Mouse (Mus musculus): ENCODE results near the gene Sptlc2. TPM values are rescaled to one million over a fixed set of nuclear protein-coding genes. Genes with fewer than 3 reads are reported as not detected.

Gene Sptlc2
- polyA plus RNA-seq, 1 experiment from 2014 or later, result 73.3 TPM

GRCm38 (mm10) chr12:87365676-87366075 is 22.5 kb downstream of the Sptlc2 start:
- no peak overlapping the region for H3K27ac ChIP-seq (replicated peaks; ENCODE audit: low read depth, low read length)
- no peak for ATAC-seq (ENCODE audit: low read depth)
- no peaks in the 10 kb centered on the region for H3K27me3 ChIP-seq (replicated peaks; ENCODE audit: control insufficient read depth, insufficient read depth, low read length)
- WGBS, result 81% methylated on average over 9 of the region's 9 CpGs
- no peaks in the 10 kb centered on the region for H3K9me3 ChIP-seq (ENCODE audit: control insufficient read depth, low read length)
- no peak overlapping the region for H3K9ac ChIP-seq (ENCODE audit: low read depth, low read length)
- H3K4me3 ChIP-seq (ENCODE audit: low read depth, low read length), result no peak overlapping the region
- H3K36me3 ChIP-seq (ENCODE audit: control insufficient read depth, insufficient read depth, low read length), result peaks cover 21% of the 10 kb centered on the region
- no peak overlapping the region for H3K4me2 ChIP-seq (ENCODE audit: low read depth, low read length)
- no peaks in the 10 kb centered on the region for H3K4me1 ChIP-seq (ENCODE audit: control insufficient read depth, insufficient read depth, low read length)
- no peak for DNase-seq (ENCODE audit: low spot score)

- Histone ChIP-seq H3K36me3 (ENCODE audit: control insufficient read depth, insufficient read depth, low read length) (peaks cover 13% of the 10 kb centered on the region; the same call in 1 of the 2 replicates), H3K4me1 (ENCODE audit: control insufficient read depth, insufficient read depth, low read length) (no peaks in the 10 kb centered on the region)
These were observed 26.0 kb downstream of the Sptlc2 start for GRCm38 (mm10) chr12:87362111-87362510.

GRCm38 (mm10) chr12:87348029-87348428 is 40.1 kb downstream of the Sptlc2 start:
- Histone ChIP-seq H3K4me3 (ENCODE audit: low read depth, low read length) (no peak overlapping the region), H3K27me3 (replicated peaks; ENCODE audit: control insufficient read depth, insufficient read depth, low read length) (no peaks in the 10 kb centered on the region), H3K9ac (ENCODE audit: low read depth, low read length) (no peak overlapping the region), H3K9me3 (ENCODE audit: control insufficient read depth, low read length) (no peaks in the 10 kb centered on the region), H3K4me2 (ENCODE audit: low read depth, low read length) (no peak overlapping the region), H3K27ac (replicated peaks; ENCODE audit: low read depth, low read length) (no peak overlapping the region), H3K4me1 (ENCODE audit: control insufficient read depth, insufficient read depth, low read length) (no peaks in the 10 kb centered on the region), H3K36me3 (ENCODE audit: control insufficient read depth, insufficient read depth, low read length) (peaks cover 32% of the 10 kb centered on the region; the same call in 1 of the 2 replicates)
- 76% methylated on average over 2 of the region's 2 CpGs for WGBS
- ATAC-seq (ENCODE audit: low read depth) (no peak), DNase-seq (ENCODE audit: low spot score) (no peak)

More at GRCm38 (mm10) chr12:87362111-87362510, 26.0 kb downstream of the Sptlc2 start:
- DNase-seq (ENCODE audit: low spot score), result no peak
- Histone ChIP-seq H3K27ac (replicated peaks; ENCODE audit: low read depth, low read length) (no peak overlapping the region), H3K9ac (ENCODE audit: low read depth, low read length) (no peak overlapping the region), H3K9me3 (ENCODE audit: control insufficient read depth, low read length) (no peaks in the 10 kb centered on the region), H3K27me3 (replicated peaks; ENCODE audit: control insufficient read depth, insufficient read depth, low read length) (no peaks in the 10 kb centered on the region), H3K4me2 (ENCODE audit: low read depth, low read length) (no peak overlapping the region), H3K4me3 (ENCODE audit: low read depth, low read length) (no peak overlapping the region)
- 84% methylated on average over 3 of the region's 3 CpGs for WGBS
- ATAC-seq (ENCODE audit: low read depth), result no peak

DNA sequence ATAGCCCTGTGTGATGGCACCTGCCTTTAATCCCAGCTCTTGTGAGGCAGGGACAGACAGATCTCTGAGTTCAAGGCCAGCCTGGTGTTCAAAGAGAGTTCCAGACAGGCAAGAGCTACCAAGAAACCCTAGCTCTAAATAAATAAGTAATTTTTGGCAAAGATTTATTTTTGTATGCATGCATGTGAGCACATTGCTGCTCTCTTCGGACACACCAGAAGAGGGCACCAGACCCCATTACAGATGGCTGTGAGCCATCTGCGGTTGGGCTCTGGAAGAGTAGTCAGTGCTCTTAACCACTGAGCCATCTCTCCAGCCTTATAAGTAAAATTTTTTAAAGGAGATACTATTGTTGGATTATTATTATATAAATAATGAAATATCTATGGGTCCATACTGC is 40.6 kb downstream of the Sptlc2 start:
- peaks cover 32% of the 10 kb centered on the region; the same call in 1 of the 2 replicates for H3K36me3 ChIP-seq (ENCODE audit: control insufficient read depth, insufficient read depth, low read length)
- no peak for DNase-seq (ENCODE audit: low spot score)
- 92% methylated on average over 2 of the region's 2 CpGs for WGBS
- H3K4me1 ChIP-seq (ENCODE audit: control insufficient read depth, insufficient read depth, low read length), result no peaks in the 10 kb centered on the region
- no peaks in the 10 kb centered on the region for H3K27me3 ChIP-seq (replicated peaks; ENCODE audit: control insufficient read depth, insufficient read depth, low read length)
- no peak overlapping the region for H3K4me2 ChIP-seq (ENCODE audit: low read depth, low read length)
- H3K9me3 ChIP-seq (ENCODE audit: control insufficient read depth, low read length), result no peaks in the 10 kb centered on the region
- H3K4me3 ChIP-seq (ENCODE audit: low read depth, low read length), result no peak overlapping the region
- H3K9ac ChIP-seq (ENCODE audit: low read depth, low read length), result no peak overlapping the region
- ATAC-seq (ENCODE audit: low read depth), result no peak
- H3K27ac ChIP-seq (replicated peaks; ENCODE audit: low read depth, low read length), result no peak overlapping the region

DNA sequence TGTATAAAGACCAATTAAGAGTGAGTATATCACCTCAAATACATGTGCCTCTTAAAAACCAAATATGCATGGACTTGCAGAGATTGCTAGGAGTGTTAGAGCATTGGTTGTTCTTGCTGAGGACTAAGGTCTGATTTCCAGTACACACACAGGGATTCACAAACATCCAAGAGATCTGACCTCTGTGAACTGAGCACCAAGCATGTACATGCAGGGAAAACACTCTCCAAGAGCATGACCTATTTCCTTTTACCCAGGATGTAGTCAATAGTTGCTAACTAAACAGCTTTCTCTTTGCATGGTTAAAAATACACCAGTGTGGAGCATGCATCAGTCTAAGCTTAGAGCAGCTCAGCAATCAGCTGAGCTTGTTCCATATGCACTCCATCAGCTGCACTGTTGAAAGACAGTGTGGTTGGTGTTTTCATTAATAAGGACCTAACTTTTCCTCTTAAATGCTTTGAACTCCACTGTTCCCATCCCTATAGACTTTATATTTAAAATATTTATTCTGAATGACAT is 45.0 kb downstream of the Sptlc2 start:
- H3K9me3 ChIP-seq (ENCODE audit: control insufficient read depth, low read length), result no peaks in the 10 kb centered on the region
- H3K36me3 ChIP-seq (ENCODE audit: control insufficient read depth, insufficient read depth, low read length), result peaks cover 38% of the 10 kb centered on the region; the same call in 1 of the 2 replicates
- H3K9ac ChIP-seq (ENCODE audit: low read depth, low read length), result no peak overlapping the region
- no peak overlapping the region for H3K4me2 ChIP-seq (ENCODE audit: low read depth, low read length)
- H3K4me3 ChIP-seq (ENCODE audit: low read depth, low read length), result no peak overlapping the region
- DNase-seq (ENCODE audit: low spot score), result no peak
- no peaks in the 10 kb centered on the region for H3K4me1 ChIP-seq (ENCODE audit: control insufficient read depth, insufficient read depth, low read length)
- ATAC-seq (ENCODE audit: low read depth), result no peak
- H3K27me3 ChIP-seq (replicated peaks; ENCODE audit: control insufficient read depth, insufficient read depth, low read length), result no peaks in the 10 kb centered on the region
- H3K27ac ChIP-seq (replicated peaks; ENCODE audit: low read depth, low read length), result no peak overlapping the region

DNA sequence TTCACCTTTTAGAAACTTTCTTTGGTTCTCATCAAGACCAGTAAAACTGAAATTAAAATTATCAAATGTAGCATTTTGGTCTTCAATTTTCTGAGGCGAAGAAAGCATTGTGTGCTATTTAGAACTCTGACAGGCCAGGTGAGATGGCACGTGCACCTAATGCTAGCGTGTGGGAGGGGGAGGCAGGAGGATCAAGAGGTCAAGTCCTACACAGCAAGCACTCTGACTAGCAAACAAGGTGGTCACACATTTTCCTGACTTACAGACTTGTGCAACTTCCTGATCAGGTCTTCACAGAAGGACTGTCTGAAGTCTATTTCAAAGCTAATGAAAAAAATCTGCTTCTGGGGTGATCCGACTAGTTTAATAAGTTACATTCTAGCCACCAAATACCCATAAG is 50.1 kb downstream of the Sptlc2 start:
- no peak for ATAC-seq (ENCODE audit: low read depth)
- no peaks in the 10 kb centered on the region for H3K9me3 ChIP-seq (ENCODE audit: control insufficient read depth, low read length)
- no peaks in the 10 kb centered on the region for H3K4me1 ChIP-seq (ENCODE audit: control insufficient read depth, insufficient read depth, low read length)
- H3K36me3 ChIP-seq (ENCODE audit: control insufficient read depth, insufficient read depth, low read length), result peaks cover 13% of the 10 kb centered on the region; the same call in 1 of the 2 replicates
- WGBS, result 79% methylated on average over 4 of the region's 4 CpGs
- no peak overlapping the region for H3K9ac ChIP-seq (ENCODE audit: low read depth, low read length)
- H3K27me3 ChIP-seq (replicated peaks; ENCODE audit: control insufficient read depth, insufficient read depth, low read length), result no peaks in the 10 kb centered on the region
- no peak overlapping the region for H3K27ac ChIP-seq (replicated peaks; ENCODE audit: low read depth, low read length)
- no peak overlapping the region for H3K4me2 ChIP-seq (ENCODE audit: low read depth, low read length)
- DNase-seq (ENCODE audit: low spot score), result no peak
- no peak overlapping the region for H3K4me3 ChIP-seq (ENCODE audit: low read depth, low read length)

GRCm38 (mm10) chr12:87334886-87335285 is 53.3 kb downstream of the Sptlc2 start:
- no peak overlapping the region for H3K9ac ChIP-seq (ENCODE audit: low read depth, low read length)
- no peaks in the 10 kb centered on the region for H3K4me1 ChIP-seq (ENCODE audit: control insufficient read depth, insufficient read depth, low read length)
- H3K4me3 ChIP-seq (ENCODE audit: low read depth, low read length), result no peak overlapping the region
- no peak overlapping the region for H3K4me2 ChIP-seq (ENCODE audit: low read depth, low read length)
- H3K27me3 ChIP-seq (replicated peaks; ENCODE audit: control insufficient read depth, insufficient read depth, low read length), result no peaks in the 10 kb centered on the region
- no peak overlapping the region for H3K27ac ChIP-seq (replicated peaks; ENCODE audit: low read depth, low read length)
- DNase-seq (ENCODE audit: low spot score), result peak; percentile 26
- no peak for ATAC-seq (ENCODE audit: low read depth)
- H3K9me3 ChIP-seq (ENCODE audit: control insufficient read depth, low read length), result no peaks in the 10 kb centered on the region
- H3K36me3 ChIP-seq (ENCODE audit: control insufficient read depth, insufficient read depth, low read length), result peaks cover 9% of the 10 kb centered on the region; the same call in 1 of the 2 replicates
- 29% methylated on average over 2 of the region's 2 CpGs for WGBS

GRCm38 (mm10) chr12:87333794-87334193 is 54.4 kb downstream of the Sptlc2 start:
- DNase-seq (ENCODE audit: low spot score), result no peak
- 0 out of 2 replicates have a peak, but pooled peaks cover 6% of the 10 kb centered on the region for H3K36me3 ChIP-seq (ENCODE audit: control insufficient read depth, insufficient read depth, low read length)
- ATAC-seq (ENCODE audit: low read depth), result no peak
- no peak overlapping the region for H3K4me3 ChIP-seq (ENCODE audit: low read depth, low read length)
- no peak overlapping the region for H3K4me2 ChIP-seq (ENCODE audit: low read depth, low read length)
- H3K9ac ChIP-seq (ENCODE audit: low read depth, low read length), result no peak overlapping the region
- H3K27me3 ChIP-seq (replicated peaks; ENCODE audit: control insufficient read depth, insufficient read depth, low read length), result no peaks in the 10 kb centered on the region
- no peaks in the 10 kb centered on the region for H3K9me3 ChIP-seq (ENCODE audit: control insufficient read depth, low read length)
- no peak overlapping the region for H3K27ac ChIP-seq (replicated peaks; ENCODE audit: low read depth, low read length)
- no peaks in the 10 kb centered on the region for H3K4me1 ChIP-seq (ENCODE audit: control insufficient read depth, insufficient read depth, low read length)

DNA sequence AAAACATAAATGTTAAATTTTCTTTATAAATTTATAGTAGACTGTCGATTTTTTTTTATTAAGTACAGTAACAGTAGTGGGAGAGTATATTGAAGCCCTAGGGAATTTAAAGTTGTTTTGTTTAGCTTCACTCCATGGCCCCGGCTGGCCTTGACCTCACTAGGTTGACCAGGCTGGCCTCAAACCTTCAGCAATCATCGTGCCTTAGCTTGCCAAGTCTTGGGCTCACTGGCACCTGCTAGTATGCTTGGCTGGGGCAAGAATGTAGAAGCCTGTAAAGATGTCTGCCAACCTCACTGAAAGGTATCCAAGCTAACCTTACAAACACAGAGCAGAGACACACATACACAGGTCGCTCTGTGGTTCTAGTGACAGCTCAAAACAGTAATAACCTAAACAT is 55.6 kb downstream of the Sptlc2 start:
- no peak overlapping the region for H3K4me2 ChIP-seq (ENCODE audit: low read depth, low read length)
- 77% methylated on average over 4 of the region's 4 CpGs for WGBS
- H3K9me3 ChIP-seq (ENCODE audit: control insufficient read depth, low read length), result no peaks in the 10 kb centered on the region

More for the DNA sequence above, 55.6 kb downstream of the Sptlc2 start:
- no peaks in the 10 kb centered on the region for H3K27me3 ChIP-seq (replicated peaks; ENCODE audit: control insufficient read depth, insufficient read depth, low read length)
- DNase-seq (ENCODE audit: low spot score), result no peak
- no peak overlapping the region for H3K27ac ChIP-seq (replicated peaks; ENCODE audit: low read depth, low read length)
- H3K4me1 ChIP-seq (ENCODE audit: control insufficient read depth, insufficient read depth, low read length), result no peaks in the 10 kb centered on the region
- H3K9ac ChIP-seq (ENCODE audit: low read depth, low read length), result no peak overlapping the region
- H3K4me3 ChIP-seq (ENCODE audit: low read depth, low read length), result no peak overlapping the region
- ATAC-seq (ENCODE audit: low read depth), result no peak
- H3K36me3 ChIP-seq (ENCODE audit: control insufficient read depth, insufficient read depth, low read length), result no peaks in the 10 kb centered on the region
